Comparison of ENCODE assay signal across 8 mouse cellular contexts in the genomic region with DNA sequence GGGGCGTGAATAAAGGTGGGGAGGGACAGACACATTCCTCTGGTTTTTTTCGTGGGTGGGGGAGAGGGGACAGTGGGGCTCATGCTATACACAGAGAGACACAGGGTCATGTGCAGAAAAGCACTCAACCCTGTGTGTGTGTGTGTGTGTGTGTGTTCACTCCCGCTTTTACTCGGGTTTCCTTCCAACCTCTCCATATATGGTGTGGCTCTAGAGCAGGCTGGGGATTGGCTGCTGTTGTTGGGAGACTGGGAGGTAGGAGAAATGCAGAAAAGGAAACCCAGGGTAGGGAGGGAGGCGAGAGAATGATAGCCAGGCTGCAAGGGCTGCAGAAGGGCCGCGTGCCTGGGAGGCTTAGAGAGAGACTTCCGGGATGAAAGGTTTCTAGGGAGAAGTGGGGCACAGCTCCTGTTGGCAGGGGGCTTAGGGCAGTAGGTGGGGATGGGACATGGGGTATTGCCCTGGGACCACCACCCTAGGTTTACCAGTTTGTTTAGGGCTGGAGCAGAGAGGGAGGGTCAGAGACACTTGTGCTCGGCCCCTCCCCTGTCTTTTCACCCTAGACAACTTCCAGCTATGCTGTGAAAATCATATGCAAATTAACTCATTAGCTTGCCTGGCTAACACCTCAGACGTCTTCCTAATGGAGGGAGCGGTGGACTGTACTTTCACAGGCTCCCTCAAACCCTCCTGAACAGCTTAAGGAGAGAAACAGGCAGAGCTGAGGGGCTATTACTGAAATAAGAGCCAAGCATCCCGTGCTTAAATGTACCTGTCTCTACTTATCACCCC. TPM values are rescaled to one million over a fixed set of nuclear protein-coding genes. Genes with fewer than 3 reads are reported as not detected.
DNase-seq lines count a peak whose midpoint lies in the region; ATAC-seq and TF ChIP-seq lines count a peak whose summit lies in the region.

No protein-coding gene starts in this region.

- ATAC-seq in kidney, embryonic 14.5 days (ENCODE audit: low FRiP score, low TSS enrichment) = peak; percentile 96
- ATAC-seq in lung, embryonic 14.5 days (ENCODE audit: insufficient read depth) = peak; percentile 91
- ATAC-seq in neutrophil, adult 5-6 weeks (ENCODE audit: extremely low read depth, insufficient number of reproducible peaks, low FRiP score, poor library complexity, severe bottlenecking) = 0 out of 2 replicates have a peak, but pooled peaks have one; percentile 4

- no peak for TF ChIP-seq CTCF in lung, embryonic 14.5 days (IDR thresholded peaks at IDR 0.05; ENCODE audit: low read depth)

- peaks cover 22% of the 10 kb centered on the region for H3K4me1 ChIP-seq in kidney, embryonic 14.5 days (ENCODE audit: control insufficient read depth, insufficient read depth, low read length)
- H3K4me1 ChIP-seq in lung, embryonic 14.5 days (ENCODE audit: insufficient read depth) = peaks cover 15% of the 10 kb centered on the region

- H3K4me3 ChIP-seq in kidney, embryonic 14.5 days (ENCODE audit: low read length) = peak overlapping the region; percentile 10
- H3K4me3 ChIP-seq in lung, embryonic 14.5 days (ENCODE audit: low read depth, low read length) = peak overlapping the region; percentile 15; the same call in 1 of the 2 replicates

- H3K27me3 ChIP-seq in kidney, embryonic 14.5 days (ENCODE audit: control insufficient read depth, insufficient read depth, low read length) = no peaks in the 10 kb centered on the region
- no peaks in the 10 kb centered on the region for H3K27me3 ChIP-seq in lung, embryonic 14.5 days (ENCODE audit: insufficient read depth, low read length)

- H3K9me3 ChIP-seq in kidney, embryonic 14.5 days (ENCODE audit: control insufficient read depth, low read length) = peaks cover 3% of the 10 kb centered on the region; the same call in 1 of the 2 replicates
- no peaks in the 10 kb centered on the region for H3K9me3 ChIP-seq in lung, embryonic 14.5 days (ENCODE audit: low read depth, low read length)

- peaks cover 30% of the 10 kb centered on the region for H3K36me3 ChIP-seq in kidney, embryonic 14.5 days (ENCODE audit: control insufficient read depth, insufficient read depth, low read length)
- H3K36me3 ChIP-seq in lung, embryonic 14.5 days (ENCODE audit: insufficient read depth) = peaks cover 32% of the 10 kb centered on the region

- H3K27ac ChIP-seq in kidney, embryonic 14.5 days (ENCODE audit: low read depth, low read length) = peak overlapping the region; percentile 95
- H3K27ac ChIP-seq in lung, embryonic 14.5 days (ENCODE audit: low read depth) = peak overlapping the region; percentile 93

- peak overlapping the region; percentile 60; the same call in 1 of the 2 replicates for H3K9ac ChIP-seq in kidney, embryonic 14.5 days (ENCODE audit: low read depth, low read length)
- peak overlapping the region; percentile 24 for H3K9ac ChIP-seq in lung, embryonic 14.5 days

- 4% methylated on average over 12 of the region's 12 CpGs for WGBS in kidney, embryonic 14.5 days
- 4% methylated on average over 12 of the region's 12 CpGs for WGBS in lung, embryonic 14.5 days

- peak overlapping the region; percentile 44 for H3K4me2 ChIP-seq in kidney, embryonic 14.5 days (replicated peaks; ENCODE audit: low read depth, low read length)
- H3K4me2 ChIP-seq in lung, embryonic 14.5 days = peak overlapping the region; percentile 55

- DNase-seq in spleen, postnatal 36 days (ENCODE audit: low spot score in 2 of 2) = peak; percentile 36 to 47
- DNase-seq in spleen, adult 12 weeks (ENCODE audit: low spot score) = no peak
- DNase-seq in embryo, embryonic 11 days = peak; percentile 88
- DNase-seq in heart, adult 9 months (ENCODE audit: low spot score in 2 of 2) = peak; percentile 71 to 82
- peak; percentile 91 for DNase-seq in lung, embryonic 14.5 days
- DNase-seq in natural killer cell, adult 2 months (ENCODE audit: low spot score in 2 of 2) = no peak

RNA-seq across cellular contexts. Expression of a gene that starts 10.4 kb away (rescaled TPM):
- polyA plus RNA-seq in kidney, embryonic 14.5 days (2014; fragmentation: Nextera tagmentation; extraction: Ambion mirVana) = 39.3 and 48.0 TPM in 2 replicates
- polyA plus RNA-seq in lung, embryonic 14.5 days (2014; fragmentation: Nextera tagmentation; extraction: Ambion mirVana) = 36.7 and 37.0 TPM in 2 replicates
- 153 and 166 TPM in 2 replicates for total RNA-seq in neutrophil, adult 5-6 weeks (2017)

RNA-seq across cellular contexts. Expression of a gene that starts 56.4 kb away (rescaled TPM):
- 78.3 and 89.0 TPM in 2 replicates for polyA plus RNA-seq in kidney, embryonic 14.5 days (2014; fragmentation: Nextera tagmentation; extraction: Ambion mirVana)
- polyA plus RNA-seq in lung, embryonic 14.5 days (2014; fragmentation: Nextera tagmentation; extraction: Ambion mirVana) = 80.5 and 84.0 TPM in 2 replicates
- 82.9 and 114 TPM in 2 replicates for total RNA-seq in neutrophil, adult 5-6 weeks (2017)

Comparison
In these comparisons a context has a peak if more than half of its experiments do, and no peak if none do; other contexts are left out.
1. DNase-seq: peak in spleen, postnatal 36 days (2 of 2), embryo, embryonic 11 days (single experiment), heart, adult 9 months (2 of 2) and lung, embryonic 14.5 days (single experiment); none in spleen, adult 12 weeks (single experiment) and natural killer cell, adult 2 months (0 of 2).
2. ATAC-seq: peak in every context shown above with its lines; median percentile 96 in kidney, embryonic 14.5 days; 91 in lung, embryonic 14.5 days; 4 in neutrophil, adult 5-6 weeks.